Mouse (Mus musculus) forebrain, embryonic 14.5 days (tissue): Measurements from ENCODE around the gene Gjb1. TPM values are rescaled to one million over a fixed set of nuclear protein-coding genes. Genes with fewer than 3 reads are reported as not detected.
A peak's percentile ranks its signal among the peaks of the same experiment; 100 is the strongest.
"Not testable (repeated sequence)": the region's sequence is repeated elsewhere in the genome, so short reads cannot be mapped to it uniquely, and the experiment has no call there.

Experiments
- ATAC-seq: fragments of 200-750 bp; cut with Nextera tagmentation; 2 replicates; pipeline ENCODE4 v1.8.0; 2017; ENCODE audit warnings: mild to moderate bottlenecking, moderate library complexity
- DNase-seq: peaks from one replicate; pipeline ENCODE4 v3.0.0-alpha.2; 2015; ENCODE audit warnings: low spot score
- H3K27ac ChIP-seq: fragments of 300-500 bp; sonication (generic); 2 replicates; pipeline ENCODE4 v1.5.1; 2014; ENCODE audit warnings: low read depth, mild to moderate bottlenecking, control low read depth, low read length, moderate library complexity
- H3K27me3 ChIP-seq: fragments of 300-500 bp; sonication (generic); replicated peaks from 2 replicates; pipeline ENCODE4 v1.6.1; 2014; ENCODE audit warnings: low read length, control low read depth, mixed read lengths; ENCODE audit not compliant: control insufficient read depth, insufficient read depth
- H3K36me3 ChIP-seq: fragments of 300-500 bp; sonication (generic); 2 replicates; pipeline ENCODE4 v1.6.1; 2014; ENCODE audit warnings: low read length, control low read depth; ENCODE audit not compliant: control insufficient read depth, insufficient read depth
- H3K4me1 ChIP-seq: fragments of 300-500 bp; sonication (generic); 2 replicates; pipeline ENCODE4 v1.6.1; 2014; ENCODE audit warnings: antibody characterized with exemption, low read length, control low read depth; ENCODE audit not compliant: control insufficient read depth, insufficient read depth
- H3K4me2 ChIP-seq: fragments of 300-500 bp; sonication (generic); 2 replicates; pipeline ENCODE4 v1.6.1; 2014; ENCODE audit warnings: mild to moderate bottlenecking, control low read depth, low read length
- H3K4me3 ChIP-seq: fragments of 300-500 bp; sonication (generic); 2 replicates; pipeline ENCODE4 v1.5.1; 2014; ENCODE audit warnings: low read depth, low read length, control low read depth
- H3K9ac ChIP-seq: fragments of 300-500 bp; sonication (generic); 2 replicates; pipeline ENCODE4 v1.6.1; 2014; ENCODE audit warnings: mild to moderate bottlenecking, low read length, control low read depth, moderate library complexity
- H3K9me3 ChIP-seq: fragments of 300-500 bp; sonication (generic); replicated peaks from 2 replicates; pipeline ENCODE4 v1.6.1; 2016; ENCODE audit warnings: low read length, control low read depth, mixed read lengths; ENCODE audit not compliant: control insufficient read depth
- WGBS: fragments of 180-500 bp; shearing (Covaris S2); extraction: QIAGEN DNeasy Blood & Tissue Kit; methylation state at CpG from one replicate; pipeline ENCODE4 v1.1.7; 2014; 5-methylcytosine and 5-hydroxymethylcytosine counted together
- polyA plus RNA-seq: library from polyadenylated mRNA; unstranded; fragments of >200 nt; fragmentation: Nextera tagmentation; extraction: Ambion mirVana; gene quantifications from 2 replicates; pipeline ENCODE4 v1.2.1, GENCODE M21; 2014

Gjb1 gene
- 0.25 and 0.37 TPM in 2 replicates for polyA plus RNA-seq

GRCm38 (mm10) chrX:101376190-101376968, at the start of gene Gjb1:
Gjb1 (plus strand) TSS chrX:101376378.
- no peak within 1 kb of the TSS for H3K4me2 ChIP-seq
- no peaks in the 10 kb centered on the region for H3K36me3 ChIP-seq
- no peaks in the 10 kb centered on the region for H3K27me3 ChIP-seq
- no peaks in the 10 kb centered on the region for H3K4me1 ChIP-seq
- H3K4me3 ChIP-seq = no peak within 1 kb of the TSS
- DNase-seq = no peak
- H3K9ac ChIP-seq = no peak within 1 kb of the TSS
- no peaks in the 10 kb centered on the region for H3K9me3 ChIP-seq
- no peak for ATAC-seq
- 80% methylated on average over 7 of the region's 7 CpGs for WGBS
- H3K27ac ChIP-seq = no peak within 1 kb of the TSS

GRCm38 (mm10) chrX:101329372-101330028, 46.7 kb upstream of the Gjb1 start:
- Histone ChIP-seq H3K36me3 (no peaks in the 10 kb centered on the region), H3K4me2 (peak overlapping the region; percentile 25; the same call in 1 of the 2 replicates), H3K9me3 (no peaks in the 10 kb centered on the region), H3K4me3 (no peak overlapping the region), H3K4me1 (no peaks in the 10 kb centered on the region), H3K27ac (no peak overlapping the region), H3K9ac (no peak overlapping the region), H3K27me3 (no peaks in the 10 kb centered on the region)
- ATAC-seq (no peak), DNase-seq (peak; percentile 84)
- 29% methylated on average over 10 of the region's 10 CpGs for WGBS

DNA sequence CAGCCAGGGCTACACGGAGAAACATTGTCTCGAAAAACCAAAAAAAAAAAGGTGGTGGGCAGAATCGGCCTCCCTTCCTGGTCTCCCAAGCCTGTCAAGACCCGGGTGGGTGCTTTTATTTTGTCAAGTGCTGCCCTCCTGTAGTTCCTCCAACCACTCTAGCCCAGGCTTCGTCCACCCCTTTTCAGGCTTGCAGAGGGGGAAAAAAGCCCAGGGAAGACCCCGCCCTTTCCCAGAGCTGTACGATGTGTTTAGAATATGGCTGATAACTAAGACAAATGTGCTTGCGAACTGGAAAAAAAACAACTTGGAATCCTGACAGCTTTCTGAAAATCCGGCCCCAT, 44.2 kb upstream of the Gjb1 start:
- Histone ChIP-seq H3K27ac (peak overlapping the region; percentile 92), H3K27me3 (no peaks in the 10 kb centered on the region), H3K9me3 (no peaks in the 10 kb centered on the region), H3K9ac (peak overlapping the region; percentile 52), H3K4me3 (peak overlapping the region; percentile 32), H3K4me2 (peak overlapping the region; percentile 49), H3K36me3 (no peaks in the 10 kb centered on the region), H3K4me1 (no peaks in the 10 kb centered on the region)
- ATAC-seq (peak; percentile 40), DNase-seq (no peak)
- 50% methylated on average over 9 of the region's 9 CpGs for WGBS

DNA sequence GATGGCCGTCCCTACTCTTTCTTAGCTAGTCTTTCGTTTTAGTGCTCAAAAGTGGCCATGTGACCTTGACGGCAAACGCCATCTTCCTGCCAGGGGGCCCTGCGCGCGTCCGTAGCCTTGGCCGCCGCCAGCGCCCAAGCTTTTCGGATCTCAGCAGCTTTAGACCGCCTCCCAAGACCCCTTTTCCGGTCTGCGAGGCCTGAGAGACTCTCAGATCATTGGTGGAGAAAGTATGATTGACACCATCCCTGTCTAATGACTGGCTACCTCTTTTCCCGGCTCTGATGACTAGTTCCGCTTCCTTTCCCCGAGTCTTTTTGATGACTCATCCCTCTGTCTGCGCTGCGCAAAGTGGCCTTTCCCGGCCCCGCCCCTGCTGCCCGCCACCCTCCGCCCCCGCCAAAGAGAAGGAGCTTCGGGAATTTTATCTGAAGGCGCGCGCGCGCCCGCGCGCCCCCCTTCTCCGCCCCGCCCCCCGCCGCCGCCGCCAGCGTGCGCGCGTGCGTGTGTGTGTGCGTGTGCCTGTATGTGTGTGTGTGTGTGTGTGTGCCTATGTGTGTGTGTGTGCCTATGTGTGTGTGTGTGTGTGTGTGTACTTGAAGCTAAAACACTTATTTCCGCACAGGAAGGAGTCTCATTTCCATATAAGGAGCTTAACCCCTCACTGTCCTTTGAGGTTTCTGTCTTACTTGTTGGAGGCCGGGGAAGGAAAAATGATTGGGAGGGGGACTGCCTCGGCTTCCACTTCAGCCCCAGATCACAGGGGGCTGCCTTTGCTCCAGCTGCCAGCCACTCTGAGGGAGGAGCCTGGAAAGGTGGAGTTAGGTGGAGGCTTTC, 43.6 kb upstream of the Gjb1 start:
- ATAC-seq (peak; percentile 97), DNase-seq (peak; percentile 97)
- H3K9ac ChIP-seq = peak overlapping the region; percentile 62
- no peaks in the 10 kb centered on the region for H3K27me3 ChIP-seq
- H3K4me1 ChIP-seq = no peaks in the 10 kb centered on the region
- no peaks in the 10 kb centered on the region for H3K9me3 ChIP-seq
- H3K27ac ChIP-seq = peak overlapping the region; percentile 92
- 44% methylated on average over 49 of the region's 49 CpGs for WGBS
- peak overlapping the region; percentile 51 for H3K4me2 ChIP-seq
- no peaks in the 10 kb centered on the region for H3K36me3 ChIP-seq
- H3K4me3 ChIP-seq = peak overlapping the region; percentile 32

DNA sequence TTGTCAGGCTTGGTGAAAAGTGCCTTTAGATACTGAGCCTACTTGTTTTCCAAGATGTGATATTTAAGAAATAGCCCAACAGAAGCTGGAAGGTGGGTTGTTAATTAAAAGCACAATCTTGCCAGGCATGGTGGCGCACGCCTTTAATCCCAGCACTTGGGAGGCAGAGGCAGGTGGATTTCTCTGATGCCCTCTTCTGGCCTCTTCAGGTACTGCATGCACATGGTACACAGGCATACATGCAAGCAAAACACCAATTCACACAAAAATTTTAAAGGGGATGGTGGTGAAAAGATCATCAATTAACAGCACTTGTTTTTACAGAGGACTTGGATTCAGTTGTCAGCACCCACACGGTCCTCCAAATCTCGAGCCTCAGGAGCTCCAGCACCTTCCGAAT, 41.6 kb upstream of the Gjb1 start:
- Histone ChIP-seq H3K9ac (no peak overlapping the region), H3K9me3 (no peaks in the 10 kb centered on the region), H3K27ac (no peak overlapping the region), H3K4me3 (no peak overlapping the region), H3K27me3 (no peaks in the 10 kb centered on the region), H3K4me2 (no peak overlapping the region), H3K4me1 (no peaks in the 10 kb centered on the region), H3K36me3 (no peaks in the 10 kb centered on the region)
- 88% methylated on average over 5 of the region's 5 CpGs for WGBS
- ATAC-seq = no peak
- no peak for DNase-seq

DNA sequence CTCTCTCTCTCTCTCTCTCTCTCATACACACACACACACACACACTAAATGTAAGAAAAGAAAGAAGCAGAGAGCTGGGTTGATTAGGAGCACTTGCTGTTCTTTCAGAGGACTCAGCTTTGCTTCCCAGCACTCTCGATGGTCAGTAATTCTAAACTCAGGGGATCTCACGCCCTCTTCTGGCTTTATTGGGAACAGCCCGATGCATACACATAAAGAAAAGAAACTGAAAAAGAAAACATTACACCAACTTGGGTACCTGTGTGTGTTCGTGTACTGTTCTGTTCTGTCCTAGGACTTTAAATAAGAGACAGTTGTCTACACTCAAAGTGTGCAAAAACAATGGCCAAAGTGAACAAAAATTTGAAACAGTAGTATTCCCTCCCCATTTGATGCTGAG, 37.5 kb upstream of the Gjb1 start:
- Histone ChIP-seq H3K9ac (no peak overlapping the region), H3K9me3 (no peaks in the 10 kb centered on the region), H3K36me3 (no peaks in the 10 kb centered on the region), H3K4me3 (no peak overlapping the region), H3K4me2 (no peak overlapping the region), H3K27ac (no peak overlapping the region), H3K4me1 (no peaks in the 10 kb centered on the region), H3K27me3 (no peaks in the 10 kb centered on the region)
- no peak for ATAC-seq
- DNase-seq = no peak
- 52% methylated on average over 4 of the region's 4 CpGs for WGBS

DNA sequence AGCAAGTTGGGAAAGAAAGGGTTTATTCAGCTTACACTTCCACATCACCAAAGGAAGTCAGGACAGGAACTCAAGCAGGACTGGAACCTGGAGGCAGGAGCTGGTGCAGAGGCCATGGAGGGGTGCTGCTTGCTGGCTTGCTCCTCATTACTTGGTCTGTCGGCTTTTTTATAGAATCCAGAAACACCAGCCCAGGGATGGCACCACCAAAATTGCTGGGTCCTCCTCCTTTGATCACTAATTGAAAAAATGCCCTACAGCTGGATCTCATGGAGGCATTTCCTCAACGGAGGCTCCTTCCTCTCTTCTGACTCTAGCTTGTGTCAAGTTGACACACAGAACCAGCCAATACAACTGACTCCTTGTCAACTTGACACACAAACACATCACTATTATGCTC, 33.3 kb upstream of the Gjb1 start:
- not testable (repeated sequence) for H3K4me3 ChIP-seq, H3K4me2 ChIP-seq, H3K27ac ChIP-seq, H3K27me3 ChIP-seq, H3K9me3 ChIP-seq, DNase-seq, ATAC-seq, H3K9ac ChIP-seq, H3K36me3 ChIP-seq, H3K4me1 ChIP-seq
- 64% methylated on average over 2 of the region's 2 CpGs for WGBS

DNA sequence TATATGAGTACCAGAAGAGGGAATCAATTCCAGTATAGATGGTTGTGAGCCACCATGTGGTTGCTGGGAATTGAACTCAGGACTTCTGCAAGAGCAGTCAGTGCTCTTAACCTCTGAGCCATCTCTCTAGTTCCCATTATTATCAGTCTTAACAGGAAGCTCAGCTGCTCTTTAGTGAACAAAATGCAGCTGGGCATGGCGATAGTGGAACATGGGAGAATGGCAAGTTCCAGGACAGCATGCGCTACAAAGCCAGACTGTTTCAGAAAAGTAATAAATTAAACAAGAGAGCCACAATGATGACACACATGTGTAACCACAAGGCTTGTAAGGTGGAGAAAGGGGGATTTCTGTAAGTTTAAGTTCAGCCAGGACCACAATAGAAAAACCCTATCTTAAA, 30.7 kb upstream of the Gjb1 start:
- ATAC-seq = no peak

More for the DNA sequence above, 30.7 kb upstream of the Gjb1 start:
- DNase-seq = no peak
- no peak overlapping the region for H3K27ac ChIP-seq
- no peak overlapping the region for H3K9ac ChIP-seq
- H3K27me3 ChIP-seq = no peaks in the 10 kb centered on the region
- whole genome bisulfite sequencing = 93% methylated on average over 2 of the region's 2 CpGs
- no peak overlapping the region for H3K4me2 ChIP-seq
- no peaks in the 10 kb centered on the region for H3K36me3 ChIP-seq
- no peaks in the 10 kb centered on the region for H3K4me1 ChIP-seq
- no peak overlapping the region for H3K4me3 ChIP-seq
- H3K9me3 ChIP-seq = no peaks in the 10 kb centered on the region
